Mouse (Mus musculus): ENCODE measurements around the gene Rps19bp1. TPM values are rescaled to one million over a fixed set of nuclear protein-coding genes. Genes with fewer than 3 reads are reported as not detected.

Rps19bp1 gene
- polyA plus RNA-seq (2014; fragmentation: Illumina TruSeq; extraction: RNeasy Lipid Tissue Mini Kit (QIAGEN cat#74804)), result 3.3 TPM

DNA sequence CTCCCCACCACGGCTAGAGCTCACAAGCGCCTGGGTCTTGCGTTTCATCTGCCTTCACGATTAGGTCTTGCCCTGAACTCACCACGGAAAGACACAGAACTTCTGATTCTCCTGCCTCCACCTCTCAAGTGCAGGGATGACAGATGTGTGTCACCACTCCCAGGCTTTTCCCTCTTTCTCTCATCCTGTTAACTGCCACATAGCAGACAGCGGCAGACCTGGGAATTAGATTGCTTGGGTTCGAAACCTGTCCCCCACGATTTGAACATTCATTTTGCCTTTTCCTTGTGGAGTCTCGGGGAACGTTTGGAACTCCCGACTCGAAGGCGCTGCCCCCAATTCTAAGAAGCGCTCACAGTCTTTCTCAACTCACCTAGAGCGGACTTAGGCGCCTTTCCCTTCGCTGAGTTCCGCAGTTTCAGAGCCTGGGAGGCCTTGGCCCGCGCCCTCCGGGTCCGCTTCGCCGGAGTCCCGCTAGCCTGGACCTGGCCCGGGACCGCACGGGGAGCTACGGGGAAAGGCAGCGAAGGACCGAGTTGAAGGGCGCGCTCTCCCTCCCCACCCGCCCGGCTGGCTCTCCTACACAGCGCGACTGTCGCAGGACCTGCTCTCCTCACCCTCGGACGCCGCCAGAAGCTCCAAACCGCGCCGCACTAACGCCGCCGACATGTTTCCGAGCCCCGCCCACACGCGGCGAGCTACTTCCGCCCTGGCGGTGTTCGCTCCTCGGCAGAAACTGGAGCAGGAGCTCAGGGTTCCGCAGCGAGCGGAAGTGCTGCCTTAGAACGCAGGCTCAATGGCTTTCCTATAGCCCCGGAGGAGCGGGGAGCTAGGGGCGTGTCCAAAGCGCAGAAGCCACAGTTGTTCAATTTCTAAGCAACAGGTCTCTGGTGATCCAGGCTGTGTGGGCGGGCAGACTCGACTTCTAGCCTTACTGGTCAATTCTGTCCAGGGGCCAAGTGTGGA is at the start of gene Rps19bp1:
Rps19bp1 (minus strand) TSS at position 706 of the 966 bp plus-strand sequence.

GRCm38 (mm10) chr15:80286851-80287415 is 22.8 kb upstream of the Rps19bp1 start, which contains the start of gene Cacna1i:
TSS of gene Cacna1i (plus strand) at chr15:80287238.

GRCm38 (mm10) chr15:80254847-80255645 is 9.1 kb downstream of the Rps19bp1 start, which contains the start of gene Atf4:
TSS of gene Atf4 (plus strand) at chr15:80255184.

GRCm38 (mm10) chr15:80235535-80235934 is 28.6 kb downstream of the Rps19bp1 start, which contains the start of gene AC140267.1:
TSS of gene AC140267.1 (plus strand) at chr15:80235835.

GRCm38 (mm10) chr15:80233733-80234509 is 30.2 kb downstream of the Rps19bp1 start, which contains the start of gene Mief1:
TSS of gene Mief1 (plus strand) at chr15:80234018.

Other genes with a start within 250 kb of the Rps19bp1 start
- gene Pdgfb, start 249.3 kb downstream of the Rps19bp1 start, polyA plus RNA-seq (2014; fragmentation: Illumina TruSeq; extraction: RNeasy Lipid Tissue Mini Kit (QIAGEN cat#74804)), result 0.37 TPM
- 0.14 TPM for gene Syngr1, start 173.0 kb downstream of the Rps19bp1 start, polyA plus RNA-seq (2014; fragmentation: Illumina TruSeq; extraction: RNeasy Lipid Tissue Mini Kit (QIAGEN cat#74804))
- 298 TPM for gene Rpl3, start 172.4 kb downstream of the Rps19bp1 start, polyA plus RNA-seq (2014; fragmentation: Illumina TruSeq; extraction: RNeasy Lipid Tissue Mini Kit (QIAGEN cat#74804))
- gene Tab1, start 131.2 kb downstream of the Rps19bp1 start, polyA plus RNA-seq (2014; fragmentation: Illumina TruSeq; extraction: RNeasy Lipid Tissue Mini Kit (QIAGEN cat#74804)), result 0.54 TPM
- gene Mgat3, start 90.6 kb downstream of the Rps19bp1 start, polyA plus RNA-seq (2014; fragmentation: Illumina TruSeq; extraction: RNeasy Lipid Tissue Mini Kit (QIAGEN cat#74804)), result 7.0 TPM
- gene Mief1, start 30.3 kb downstream of the Rps19bp1 start, polyA plus RNA-seq (2014; fragmentation: Illumina TruSeq; extraction: RNeasy Lipid Tissue Mini Kit (QIAGEN cat#74804)), result 22.0 TPM
- not detected for gene AC140267.1, start 28.5 kb downstream of the Rps19bp1 start, polyA plus RNA-seq (2014; fragmentation: Illumina TruSeq; extraction: RNeasy Lipid Tissue Mini Kit (QIAGEN cat#74804))
- gene Atf4, start 9.1 kb downstream of the Rps19bp1 start, polyA plus RNA-seq (2014; fragmentation: Illumina TruSeq; extraction: RNeasy Lipid Tissue Mini Kit (QIAGEN cat#74804)), result 46.8 TPM
- gene Cacna1i, start 22.9 kb upstream of the Rps19bp1 start, polyA plus RNA-seq (2014; fragmentation: Illumina TruSeq; extraction: RNeasy Lipid Tissue Mini Kit (QIAGEN cat#74804)), result not detected

All from ovary, adult 10 weeks (tissue).